ENCODE assay signal across 21 mouse cellular contexts in genomic region chrX:162055635-162056034, GRCm38 (mm10).
DNase-seq lines count a peak whose midpoint lies in the region; ATAC-seq and TF ChIP-seq lines count a peak whose summit lies in the region.
"Had no signal": no experiment of that assay in that cellular context is flagged by ENCODE, and none has a peak within 500 bp of the region (broad histone marks: within the 10 kb centered on the region; RNA-seq: fewer than 3 reads in every experiment).

No protein-coding gene starts in this region.

- no peak overlapping the region for H3K9ac ChIP-seq in forebrain, embryonic 14.5 days (ENCODE audit: low read length)
- H3K9ac ChIP-seq: embryonic facial prominence, embryonic 12.5 days; forebrain, embryonic 13.5 days had no signal

- peak; percentile 87 for ATAC-seq in Patski
- no peak for ATAC-seq in forebrain, embryonic 14.5 days
- ATAC-seq: forebrain, embryonic 13.5 days; forebrain, embryonic 16.5 days had no signal

- H3K27me3 ChIP-seq in Patski: peaks cover 7% of the 10 kb centered on the region
- H3K27me3 ChIP-seq in forebrain, embryonic 14.5 days (replicated peaks; ENCODE audit: control insufficient read depth, insufficient read depth, low read length): no peaks in the 10 kb centered on the region
- H3K27me3 ChIP-seq in limb, embryonic 10.5 days (ENCODE audit: low read depth, poor library complexity, severe bottlenecking): peaks cover 99% of the 10 kb centered on the region

- WGBS in forebrain, embryonic 14.5 days: 78% methylated on average over 2 of the region's 2 CpGs
- WGBS in limb, embryonic 10.5 days: 59% methylated on average over 2 of the region's 2 CpGs

- no peak overlapping the region for H3K4me3 ChIP-seq in forebrain, embryonic 14.5 days (ENCODE audit: low read depth, low read length)
- H3K4me3 ChIP-seq in limb, embryonic 10.5 days: no peak overlapping the region
- H3K4me3 ChIP-seq: embryonic facial prominence, embryonic 10.5 days; embryonic facial prominence, embryonic 12.5 days; erythroblast, embryonic 14.5 days; forebrain, embryonic 13.5 days had no signal

- H3K4me1 ChIP-seq in forebrain, embryonic 14.5 days (ENCODE audit: control insufficient read depth, insufficient read depth, low read length): no peaks in the 10 kb centered on the region
- peaks cover 10% of the 10 kb centered on the region for H3K4me1 ChIP-seq in limb, embryonic 10.5 days
- H3K4me1 ChIP-seq: embryonic facial prominence, embryonic 12.5 days; forebrain, embryonic 13.5 days had no signal

- no peak overlapping the region for H3K27ac ChIP-seq in forebrain, embryonic 14.5 days (ENCODE audit: low read depth, low read length)
- no peak overlapping the region for H3K27ac ChIP-seq in limb, embryonic 10.5 days
- H3K27ac ChIP-seq: embryonic facial prominence, embryonic 10.5 days; embryonic facial prominence, embryonic 12.5 days; forebrain, embryonic 13.5 days had no signal

- POLR2A ChIA-PET in Patski (lab: Charles Lee): no interaction called here

- no peaks in the 10 kb centered on the region for H3K36me3 ChIP-seq in forebrain, embryonic 14.5 days (ENCODE audit: control insufficient read depth, insufficient read depth, low read length)
- H3K36me3 ChIP-seq in limb, embryonic 10.5 days: no peaks in the 10 kb centered on the region
- H3K36me3 ChIP-seq: embryonic facial prominence, embryonic 10.5 days; embryonic facial prominence, embryonic 12.5 days had no signal

- no peak for TF ChIP-seq CTCF in Patski (IDR thresholded peaks at IDR 0.05)

- no peak overlapping the region for H3K4me2 ChIP-seq in forebrain, embryonic 14.5 days (ENCODE audit: low read length)
- H3K4me2 ChIP-seq: embryonic facial prominence, embryonic 12.5 days; forebrain, embryonic 13.5 days had no signal

- in situ Hi-C loops in Patski (cut with MboI; ENCODE audit: low pct_unique_long_range_greater_than_20kb): no loop called here

- CTCF ChIA-PET in Patski (lab: Charles Lee): interaction anchor here (1.3 to 3.2 kb wide), 4 partner anchors 8 to 42 kb away, joined by 3 to 12 read pairs (median 4); no protein-coding TSS in a partner anchor

- no peaks in the 10 kb centered on the region for H3K9me3 ChIP-seq in forebrain, embryonic 14.5 days (replicated peaks; ENCODE audit: control insufficient read depth, low read length)
- no peaks in the 10 kb centered on the region for H3K9me3 ChIP-seq in limb, embryonic 10.5 days (replicated peaks)
- H3K9me3 ChIP-seq: embryonic facial prominence, embryonic 10.5 days; embryonic facial prominence, embryonic 12.5 days; forebrain, embryonic 13.5 days had no signal

- DNase-seq in 3134 (ENCODE audit: extremely low read depth, insufficient read length, low spot score) (peak; percentile 9), 3T3-L1 (ENCODE audit: low read depth, low spot score) (peak; percentile 4), Patski (ENCODE audit: low read depth, low spot score) (no peak)
- DNase-seq in fibroblast of lung, adult 2 months (ENCODE audit: low read depth): peak; percentile 49
- DNase-seq in forebrain, embryonic 14.5 days (ENCODE audit: low spot score): no peak
- DNase-seq in limb, embryonic 10.5 days (ENCODE audit: low spot score): no peak
- DNase-seq in layer of hippocampus, adult 18-20 months (ENCODE audit: low spot score in 2 of 2): no peak
- DNase-seq: adrenal gland, adult 2 months; adrenal gland, postnatal 10 days; adrenal gland, postnatal 25 days; cerebellum, adult 11 months; cerebellum, adult 18-20 months; cerebellum, adult 9-10 months; cerebellum, postnatal 10 days; cerebellum, postnatal 25 days; embryo, embryonic 11 days had no signal

Comparison
In these comparisons a context has a peak if more than half of its experiments do, and no peak if none do; other contexts are left out.
1. DNase-seq: peak in 3134 (single experiment), 3T3-L1 (single experiment) and fibroblast of lung, adult 2 months (single experiment); none in Patski (single experiment), forebrain, embryonic 14.5 days (single experiment), limb, embryonic 10.5 days (single experiment) and layer of hippocampus, adult 18-20 months (0 of 2).